Mouse (Mus musculus): ENCODE data around the gene 1600014C23Rik.

Gene 1600014C23Rik

DNA sequence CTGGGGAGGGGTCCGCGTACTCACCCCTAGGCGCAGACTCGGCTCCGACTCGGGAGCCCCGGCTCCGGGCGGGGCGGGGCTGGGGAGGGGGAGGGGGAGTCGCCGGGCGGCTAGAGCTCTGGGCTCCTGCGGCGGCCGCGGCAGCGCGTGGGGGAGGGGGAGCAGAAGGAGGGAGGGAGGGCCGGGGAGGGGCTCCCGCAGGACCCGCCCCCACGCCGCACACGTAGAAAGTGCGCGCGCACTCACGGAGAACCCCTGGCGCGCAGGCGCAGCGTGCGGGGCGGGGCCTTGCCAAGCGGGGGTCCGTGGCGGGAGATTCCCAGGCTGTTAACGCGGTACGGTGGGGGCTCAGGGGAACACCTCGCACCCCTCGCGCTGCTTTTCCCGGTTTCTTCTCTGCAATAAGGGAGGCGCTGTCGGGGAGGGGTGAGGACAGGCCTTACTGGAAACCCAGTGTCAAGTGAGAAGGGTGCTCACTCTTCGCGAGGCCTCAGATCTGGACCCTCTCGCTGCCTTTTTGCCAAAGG lies 47.5 kb downstream of the 1600014C23Rik start, which contains the start of gene Mrpl14:
Gene Mrpl14 (plus strand): TSS at position 230 of the 527 bp plus-strand sequence.
- peak; percentile 88 for DNase-seq

DNA sequence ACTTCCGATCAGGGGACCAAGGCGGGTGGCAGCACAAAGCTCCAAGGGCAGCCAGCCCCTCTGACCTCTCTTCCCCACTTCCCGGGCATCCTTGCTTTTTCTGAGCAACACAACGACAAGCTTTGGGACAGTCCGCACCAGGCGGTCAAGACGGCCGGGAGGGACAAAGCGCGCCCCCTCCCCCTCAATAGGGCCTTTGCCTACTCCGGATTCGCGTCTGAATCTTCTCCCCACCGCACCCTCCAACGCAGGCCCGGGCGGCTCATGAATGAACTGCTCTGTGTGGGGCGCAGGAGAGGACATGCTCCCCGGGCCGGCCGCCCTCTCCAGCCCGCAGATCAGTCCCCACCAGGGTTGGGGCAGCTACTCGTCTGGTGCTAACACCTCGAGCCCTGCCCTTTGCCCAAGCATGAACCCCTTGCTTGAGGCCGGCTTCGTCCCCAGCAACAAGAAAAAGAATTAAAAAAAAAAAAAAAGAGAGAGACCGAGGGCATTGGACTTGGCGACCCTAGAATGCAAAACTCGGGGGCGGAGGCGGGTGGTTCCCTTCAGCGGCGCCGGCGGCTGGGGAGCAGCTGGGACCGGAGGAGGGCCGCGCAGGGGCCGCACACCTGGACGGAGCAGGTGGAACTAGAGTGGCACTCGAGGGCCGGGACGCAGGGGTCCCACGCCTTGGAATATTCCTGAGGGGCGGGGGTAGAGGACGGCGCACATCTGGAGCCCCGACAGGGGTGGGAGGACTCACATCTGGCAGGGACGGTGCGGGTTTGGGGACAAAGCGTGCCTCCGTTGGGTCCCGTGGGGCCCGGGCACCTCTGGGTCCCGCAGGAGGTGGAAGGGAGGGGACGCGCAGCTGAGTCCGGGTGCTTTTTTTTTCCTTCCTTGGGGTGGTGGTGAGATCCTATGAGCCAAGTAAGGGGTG lies 48.2 kb downstream of the 1600014C23Rik start:
- DNase-seq = no peak

DNA sequence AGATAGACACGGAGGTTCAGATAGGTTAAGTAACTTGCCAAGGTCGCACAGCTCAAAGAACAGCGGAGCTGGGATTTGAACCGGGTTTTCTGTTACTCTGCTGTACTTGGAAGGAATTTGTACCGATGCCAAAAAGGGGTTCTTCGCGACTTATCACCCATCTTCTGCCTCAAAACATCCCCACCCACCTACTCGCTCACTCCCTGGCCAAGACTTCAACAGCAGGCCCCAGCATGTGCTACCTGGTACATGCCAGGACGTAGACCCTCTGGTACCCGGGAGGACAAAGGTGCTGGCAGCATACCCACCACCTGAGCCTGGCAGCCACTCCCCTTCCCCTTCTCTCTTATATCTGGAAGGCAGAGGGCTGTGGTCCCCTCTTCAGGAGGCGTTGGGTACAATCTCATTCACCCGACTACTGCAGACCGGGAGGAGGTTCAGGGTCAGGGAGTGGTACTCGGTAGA lies 48.9 kb downstream of the 1600014C23Rik start:
- peak; percentile 72 for DNase-seq

Data from cerebellum, adult 9-11 months (tissue).